Mouse (Mus musculus) heart, embryonic 14.5 days (tissue): ENCODE data around the gene Lysmd4. TPM values are rescaled to one million over a fixed set of nuclear protein-coding genes. Genes with fewer than 3 reads are reported as not detected.

ENCODE experiments used
- ATAC-seq: fragments of 200-750 bp; cut with Nextera tagmentation; 2 replicates; pipeline ENCODE4 v1.8.0; 2017; ENCODE audit warnings: low read depth, moderate TSS enrichment; ENCODE audit not compliant: insufficient number of reproducible peaks, insufficient read depth, low FRiP score
- H3K27ac ChIP-seq, 2 experiments: fragments of 200-500 bp in 1 of 2; fragments of 300-500 bp in 1 of 2; sonication (generic) in 1 of 2; replicated peaks in 1 of 2; 2 replicates each; pipeline ENCODE4 v1.5.1; 2012 to 2014; ENCODE audit warnings: low read depth in 2 of 2, low read length in 2 of 2, control low read depth in 1 of 2, mild to moderate bottlenecking in 1 of 2, mixed read lengths in 1 of 2; ENCODE audit not compliant: control insufficient read depth in 1 of 2, insufficient read depth in 1 of 2
- H3K27me3 ChIP-seq: fragments of 300-500 bp; sonication (generic); 2 replicates; pipeline ENCODE4 v1.6.1; 2014; ENCODE audit warnings: mild to moderate bottlenecking, low read length, control low read depth; ENCODE audit not compliant: control insufficient read depth, insufficient read depth
- H3K36me3 ChIP-seq: fragments of 300-500 bp; sonication (generic); 2 replicates; pipeline ENCODE4 v1.6.1; 2014; ENCODE audit warnings: mild to moderate bottlenecking, control low read depth, low read length, mixed read lengths; ENCODE audit not compliant: control insufficient read depth, insufficient read depth
- H3K4me1 ChIP-seq, 2 experiments: fragments of 200-500 bp in 1 of 2; fragments of 300-500 bp in 1 of 2; sonication (generic) in 1 of 2; 2 replicates each; pipeline ENCODE4 v1.6.1; 2012 to 2014; ENCODE audit warnings: low read length in 2 of 2, control low read depth in 1 of 2, mixed read lengths in 1 of 2; ENCODE audit not compliant: control insufficient read depth in 2 of 2, insufficient read depth in 2 of 2
- H3K4me2 ChIP-seq: fragments of 300-500 bp; sonication (generic); 2 replicates; pipeline ENCODE4 v1.6.1; 2014; ENCODE audit warnings: mild to moderate bottlenecking, low read length
- H3K4me3 ChIP-seq, 2 experiments: fragments of 200-500 bp in 1 of 2; fragments of 300-500 bp in 1 of 2; sonication (generic) in 1 of 2; 2 replicates each; pipeline ENCODE4 v1.5.1; 2012 to 2014; ENCODE audit warnings: low read length in 2 of 2, mild to moderate bottlenecking in 2 of 2, control low read depth in 1 of 2, low read depth in 1 of 2, moderate library complexity in 1 of 2; ENCODE audit not compliant: control insufficient read depth in 1 of 2, insufficient read depth in 1 of 2
- H3K9ac ChIP-seq: fragments of 300-500 bp; sonication (generic); 2 replicates; pipeline ENCODE4 v1.6.1; 2014; ENCODE audit warnings: mild to moderate bottlenecking, low read length
- H3K9me3 ChIP-seq: fragments of 300-500 bp; sonication (generic); 2 replicates; pipeline ENCODE4 v1.6.1; 2016; ENCODE audit warnings: low read length, control low read depth; ENCODE audit not compliant: control insufficient read depth
- WGBS: fragments of 180-500 bp; shearing (Covaris S2); extraction: QIAGEN DNeasy Blood & Tissue Kit; methylation state at CpG from one replicate; pipeline ENCODE4 v1.1.7; 2014; 5-methylcytosine and 5-hydroxymethylcytosine counted together
- polyA plus RNA-seq: library from polyadenylated mRNA; unstranded; fragments of >200 nt; fragmentation: Nextera tagmentation; extraction: Ambion mirVana; gene quantifications from 2 replicates; pipeline ENCODE4 v1.2.1, GENCODE M21; 2014

Lysmd4 gene
- polyA plus RNA-seq, 1 experiment from 2014 or later: 13.8 TPM

DNA sequence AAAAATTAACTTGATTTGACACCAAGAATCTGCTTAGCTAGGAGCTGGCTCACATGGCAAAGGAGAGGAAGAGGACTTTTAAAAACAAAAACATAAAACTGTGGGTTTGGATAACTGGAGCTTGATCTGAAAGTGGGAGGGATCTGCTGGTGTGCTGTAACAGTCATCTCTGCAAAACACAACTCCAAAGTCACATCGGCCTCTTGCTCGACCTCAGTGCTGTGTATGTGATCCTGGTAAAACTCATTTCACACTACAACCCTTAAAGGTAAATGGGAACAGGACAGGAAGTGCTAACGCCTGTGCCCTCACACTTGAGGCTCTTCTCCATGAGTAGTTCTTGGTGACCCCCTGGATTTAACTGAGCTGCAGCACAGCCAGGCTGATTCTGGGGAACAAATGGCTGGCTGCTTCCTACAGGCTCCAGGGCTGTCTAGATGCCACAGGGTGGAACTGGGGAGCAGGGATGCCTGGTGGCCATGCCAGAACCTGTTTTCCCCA is 8.3 kb downstream of the Lysmd4 start:
- H3K9ac ChIP-seq: peak overlapping the region; percentile 58
- peak overlapping the region; percentile 96 to 97 for H3K27ac ChIP-seq
- no peak overlapping the region for H3K4me3 ChIP-seq
- WGBS: 28% methylated on average over 3 of the region's 3 CpGs
- H3K36me3 ChIP-seq: peaks cover 57% of the 10 kb centered on the region
- H3K4me1 ChIP-seq: peaks cover 22 to 50% of the 10 kb centered on the region in 2 experiments
- no peaks in the 10 kb centered on the region for H3K9me3 ChIP-seq
- H3K27me3 ChIP-seq: no peaks in the 10 kb centered on the region
- ATAC-seq: no peak
- H3K4me2 ChIP-seq: peak overlapping the region; percentile 22

DNA sequence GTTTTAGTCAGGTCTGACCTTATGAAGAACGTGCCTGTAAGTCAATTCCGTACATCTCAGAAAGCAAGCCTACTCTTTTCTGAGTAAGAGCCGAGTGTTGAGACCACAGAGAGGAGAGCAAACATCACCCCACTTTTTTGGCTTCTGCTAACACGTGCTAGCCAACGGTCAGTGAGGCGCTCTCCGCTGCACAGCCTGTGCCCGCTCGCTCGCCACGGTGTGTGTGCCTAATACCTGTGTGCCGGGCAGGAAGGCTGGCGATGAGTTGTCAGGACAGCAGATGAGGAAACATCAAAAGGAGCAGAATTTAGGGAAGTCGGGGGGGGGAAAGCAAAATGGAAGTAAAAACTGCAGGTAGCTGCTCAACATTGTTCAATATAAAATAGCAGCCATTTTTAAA is 10.2 kb downstream of the Lysmd4 start:
- Histone ChIP-seq H3K27ac (0 out of 4 replicates have a peak overlapping the region, but pooled peaks have one; percentile 4 to 39), H3K4me1 (peaks cover 24 to 52% of the 10 kb centered on the region in 2 experiments), H3K27me3 (no peaks in the 10 kb centered on the region), H3K4me2 (no peak overlapping the region), H3K9me3 (no peaks in the 10 kb centered on the region), H3K9ac (no peak overlapping the region), H3K36me3 (peaks cover 58% of the 10 kb centered on the region), H3K4me3 (no peak overlapping the region)
- 90% methylated on average over 14 of the region's 14 CpGs for WGBS
- no peak for ATAC-seq

DNA sequence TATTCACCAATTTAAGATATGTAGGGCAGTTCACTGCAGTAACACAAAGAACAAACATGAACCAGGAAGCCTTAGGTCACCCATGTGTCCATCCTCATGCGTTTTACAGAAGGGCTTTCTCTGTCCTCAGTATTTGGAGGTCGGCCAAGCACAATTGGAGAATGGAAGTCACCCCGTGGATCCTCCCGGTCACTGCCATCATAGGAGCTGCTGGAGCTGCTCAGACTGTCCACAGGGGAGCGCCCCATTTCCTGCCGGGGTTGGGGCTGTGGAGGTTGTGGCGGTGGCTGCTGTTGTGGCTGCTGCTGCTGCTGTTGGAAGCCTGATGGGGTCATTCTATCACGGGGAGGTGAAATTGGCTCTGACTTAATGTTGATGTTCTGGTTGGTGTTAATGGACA is 12.5 kb downstream of the Lysmd4 start:
- no peaks in the 10 kb centered on the region for H3K27me3 ChIP-seq
- no peak overlapping the region for H3K9ac ChIP-seq
- peak overlapping the region; percentile 8 to 51; a peak in 2 of 4 replicates for H3K27ac ChIP-seq
- no peak overlapping the region for H3K4me3 ChIP-seq
- H3K4me2 ChIP-seq: no peak overlapping the region
- H3K36me3 ChIP-seq: peaks cover 81% of the 10 kb centered on the region
- WGBS: 35% methylated on average over 8 of the region's 8 CpGs
- H3K4me1 ChIP-seq: peaks cover 16 to 47% of the 10 kb centered on the region in 2 experiments
- H3K9me3 ChIP-seq: no peaks in the 10 kb centered on the region
- ATAC-seq: no peak

DNA sequence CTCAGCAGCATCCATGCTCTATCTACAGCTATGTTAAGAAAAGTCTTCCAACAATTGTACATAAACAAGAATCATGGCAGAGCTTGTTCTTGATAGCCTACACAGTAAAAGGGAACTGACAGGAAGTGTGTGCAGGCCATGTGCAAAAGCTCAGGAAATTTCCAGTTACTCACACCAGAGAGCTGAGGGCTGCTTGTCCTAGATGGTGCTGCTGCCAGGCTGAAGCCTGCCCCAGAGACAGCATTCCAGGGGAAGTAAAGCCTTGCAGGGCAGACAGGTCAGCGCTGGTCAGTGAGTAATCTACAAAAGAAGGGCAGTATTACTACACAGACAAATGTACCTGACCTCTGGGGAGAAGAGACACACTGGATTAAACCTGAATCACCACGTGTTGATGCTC is 14.0 kb downstream of the Lysmd4 start:
- H3K9me3 ChIP-seq: no peaks in the 10 kb centered on the region
- H3K9ac ChIP-seq: no peak overlapping the region
- H3K36me3 ChIP-seq: peaks cover 89% of the 10 kb centered on the region
- peak; percentile 24; the same call in 1 of the 2 replicates for ATAC-seq
- 66% methylated on average over 2 of the region's 2 CpGs for WGBS
- H3K4me1 ChIP-seq: peaks cover 9 to 34% of the 10 kb centered on the region in 2 experiments
- peak overlapping the region in 1 of 2 experiments; percentile 27; a peak in 2 of 4 replicates for H3K27ac ChIP-seq
- H3K4me2 ChIP-seq: no peak overlapping the region
- no peak overlapping the region for H3K4me3 ChIP-seq
- no peaks in the 10 kb centered on the region for H3K27me3 ChIP-seq

DNA sequence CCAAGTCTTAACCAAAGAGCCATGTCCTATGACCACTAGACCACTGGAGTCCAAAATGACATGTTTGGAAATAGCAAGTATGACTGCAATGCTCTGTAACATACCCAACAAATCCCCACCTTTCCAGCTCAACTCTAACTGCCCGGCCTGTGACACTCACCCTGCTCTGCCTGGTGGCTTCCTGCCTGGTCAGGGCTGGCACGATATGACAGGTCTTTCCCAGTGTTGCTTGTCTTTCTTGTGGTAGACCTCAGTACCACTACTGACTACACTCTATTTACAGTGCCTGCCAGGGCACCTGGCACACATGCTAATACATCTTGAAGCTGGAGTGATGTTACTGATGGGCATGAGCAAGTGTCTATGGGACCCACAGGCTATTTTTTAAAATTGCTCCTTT is 15.4 kb downstream of the Lysmd4 start:
- no peak for ATAC-seq
- H3K9ac ChIP-seq: no peak overlapping the region
- no peak overlapping the region for H3K4me3 ChIP-seq
- no peaks in the 10 kb centered on the region for H3K27me3 ChIP-seq
- 95% methylated on average over 2 of the region's 2 CpGs for WGBS
- H3K9me3 ChIP-seq: no peaks in the 10 kb centered on the region
- H3K4me1 ChIP-seq: peaks cover 4 to 23% of the 10 kb centered on the region in 2 experiments
- H3K4me2 ChIP-seq: no peak overlapping the region
- H3K36me3 ChIP-seq: peaks cover 79% of the 10 kb centered on the region
- H3K27ac ChIP-seq: no peak overlapping the region

DNA sequence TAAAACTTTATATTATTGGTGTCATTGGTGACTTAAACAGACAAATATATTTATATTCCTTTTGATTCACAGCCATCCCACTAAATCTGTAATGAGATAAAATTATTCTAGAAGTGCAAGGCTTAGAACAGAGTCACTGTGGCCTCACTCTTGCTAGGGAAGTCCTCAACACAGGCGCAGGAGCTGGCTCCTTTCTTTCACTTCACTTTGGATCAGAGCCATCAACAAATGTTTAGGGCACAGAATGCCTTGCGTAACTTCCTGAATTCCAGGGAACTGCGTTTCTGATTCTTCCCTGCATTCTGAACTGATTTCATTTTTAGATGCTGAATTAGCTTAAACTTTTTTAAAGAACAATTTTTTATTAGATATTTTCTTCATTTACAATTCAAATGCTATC is 19.6 kb downstream of the Lysmd4 start:
- 59% methylated on average over 3 of the region's 3 CpGs for WGBS
- Histone ChIP-seq H3K27me3 (no peaks in the 10 kb centered on the region), H3K27ac (no peak overlapping the region)

DNA sequence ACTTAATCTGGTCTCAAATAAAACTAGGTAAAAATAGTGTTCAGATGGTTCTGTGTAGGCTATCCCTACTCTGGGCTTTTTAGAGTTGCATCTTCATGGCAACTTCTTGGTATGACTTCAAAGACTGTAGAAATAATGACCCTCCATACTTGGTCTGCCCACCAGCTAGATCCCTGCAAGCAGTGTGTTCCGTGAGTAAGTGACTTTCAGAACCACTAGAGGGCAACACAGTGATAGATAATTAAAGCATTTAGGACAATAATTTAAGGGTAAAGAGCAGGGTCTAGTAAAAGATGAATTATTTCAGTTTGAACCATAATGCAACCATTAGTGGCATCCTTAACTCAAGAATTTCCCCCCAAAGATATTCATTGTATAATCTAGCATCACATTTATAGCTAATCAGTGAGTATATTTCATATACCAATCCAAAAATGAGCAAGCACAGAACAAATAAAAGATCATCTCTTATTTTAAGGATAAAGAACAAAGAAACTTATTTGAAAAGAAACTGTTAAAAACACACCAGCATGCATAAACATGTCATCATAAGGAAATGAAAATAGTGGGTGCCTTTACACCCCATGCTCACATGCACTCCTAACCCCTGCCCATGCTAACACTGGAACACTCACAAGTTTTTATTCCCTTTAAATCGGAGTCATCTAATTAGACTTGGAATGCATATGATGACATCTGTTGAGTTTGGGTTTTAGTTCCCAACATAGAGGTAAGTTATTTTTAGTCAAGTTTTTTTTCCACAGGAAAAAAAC is 21.0 kb downstream of the Lysmd4 start:
- peaks cover 0 to 20% of the 10 kb centered on the region in 2 experiments; a peak in 3 of 4 replicates for H3K4me1 ChIP-seq
- peaks cover 42% of the 10 kb centered on the region for H3K36me3 ChIP-seq
- no peak overlapping the region for H3K4me3 ChIP-seq
- H3K9ac ChIP-seq: no peak overlapping the region
- H3K9me3 ChIP-seq: no peaks in the 10 kb centered on the region
- H3K27ac ChIP-seq: peak overlapping the region in 1 of 2 experiments; percentile 17; a peak in 2 of 4 replicates
- no peak overlapping the region for H3K4me2 ChIP-seq
- WGBS: 54% methylated on average over 2 of the region's 2 CpGs
- no peaks in the 10 kb centered on the region for H3K27me3 ChIP-seq
- ATAC-seq: no peak

More for the DNA sequence above, 19.6 kb downstream of the Lysmd4 start:
- Histone ChIP-seq H3K4me1 (peaks cover 0 to 21% of the 10 kb centered on the region in 2 experiments; a peak in 3 of 4 replicates), H3K9me3 (no peaks in the 10 kb centered on the region), H3K4me3 (no peak overlapping the region), H3K36me3 (peaks cover 43% of the 10 kb centered on the region), H3K9ac (no peak overlapping the region), H3K4me2 (no peak overlapping the region)
- ATAC-seq: no peak
